Mouse (Mus musculus) megakaryocyte, embryonic 14.5 days (primary cell): ENCODE measurements around the gene Car10. TPM values are rescaled to one million over a fixed set of nuclear protein-coding genes. Genes with fewer than 3 reads are reported as not detected.

Experiments used
- H3K27me3 ChIP-seq: replicated peaks from 2 replicates; pipeline ENCODE3; 2012; ENCODE audit warnings: inconsistent platforms
- H3K36me3 ChIP-seq: replicated peaks from 2 replicates; pipeline ENCODE3; 2012; ENCODE audit warnings: low read length, inconsistent platforms, mixed read lengths
- H3K4me1 ChIP-seq: 2 replicates; pipeline ENCODE4 v1.6.1; 2012; ENCODE audit warnings: inconsistent platforms
- H3K4me3 ChIP-seq: replicated peaks from 2 replicates; pipeline ENCODE3; 2012; ENCODE audit warnings: moderate library complexity, mild to moderate bottlenecking, inconsistent platforms
- H3K9me3 ChIP-seq: 2 replicates; pipeline ENCODE4 v1.6.1; 2012; ENCODE audit warnings: inconsistent platforms
- FLI1 ChIP-seq: IDR thresholded peaks from 2 replicates; pipeline ENCODE4 v1.6.1; 2012; ENCODE audit warnings: low read length, inconsistent platforms, mixed read lengths
- GATA1 ChIP-seq: IDR thresholded peaks from 3 replicates; pipeline ENCODE4 v1.6.1; 2012; ENCODE audit warnings: mixed read lengths, low read length, inconsistent platforms, borderline replicate concordance
- polyA plus RNA-seq: library from polyadenylated mRNA; stranded (reverse); fragments of >175 nt; gene quantifications from 2 replicates; pipeline ENCODE4 v1.2.3, GENCODE M21; 2012; ENCODE audit warnings: low replicate concordance; ENCODE audit not compliant: insufficient read depth

Car10 gene
- polyA plus RNA-seq, 1 experiment, result not detected

DNA sequence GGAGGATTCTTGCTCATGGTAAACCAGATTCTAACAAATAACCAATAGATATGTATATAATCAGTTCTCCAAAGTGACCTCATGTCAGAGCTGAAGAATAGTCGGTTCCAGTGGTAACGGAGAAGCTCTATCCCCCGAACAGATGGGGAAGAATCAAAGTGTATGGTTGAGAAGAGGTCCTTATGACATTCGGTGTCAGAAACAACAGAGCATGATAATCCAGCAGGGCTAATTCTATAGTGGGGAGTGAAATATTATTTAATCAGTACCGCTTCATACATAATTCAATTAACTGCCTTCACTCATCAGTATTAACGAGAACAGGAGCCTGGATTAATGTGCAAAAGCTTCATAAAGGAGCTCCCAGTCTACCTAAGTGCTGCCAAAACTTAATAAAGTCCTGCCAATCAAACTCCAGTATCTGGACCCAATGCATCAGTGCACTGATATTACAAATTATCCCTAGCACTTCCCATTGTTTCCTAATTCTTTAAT lies 152.0 kb downstream of the Car10 start:
- Histone ChIP-seq H3K27me3 (no peaks in the 10 kb centered on the region), H3K9me3 (0 out of 2 replicates have a peak, but pooled peaks cover 3% of the 10 kb centered on the region), H3K36me3 (no peaks in the 10 kb centered on the region), H3K4me1 (no peaks in the 10 kb centered on the region), H3K4me3 (no peak overlapping the region)
- TF ChIP-seq FLI1, result no peak
- no peak for TF ChIP-seq GATA1

DNA sequence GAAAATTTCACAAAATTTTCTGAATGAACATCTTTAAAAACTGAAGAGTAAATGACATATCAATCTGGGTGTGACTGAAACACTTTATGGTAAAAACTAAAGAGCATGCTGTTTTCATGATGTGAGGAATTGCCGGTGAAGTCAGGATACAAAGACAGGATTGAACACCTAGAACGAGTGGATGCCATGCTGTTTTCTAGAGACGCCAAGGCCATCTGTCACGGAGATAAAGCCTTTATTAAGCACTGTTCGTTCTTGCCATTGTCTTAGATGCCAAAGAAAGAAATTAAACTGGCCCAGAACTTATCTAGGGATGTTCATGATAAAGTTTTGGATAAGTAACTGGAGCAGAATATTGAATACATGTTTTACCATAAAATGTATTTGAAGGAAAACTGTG lies 153.9 kb downstream of the Car10 start:
- Histone ChIP-seq H3K4me3 (no peak overlapping the region), H3K9me3 (0 out of 2 replicates have a peak, but pooled peaks cover 3% of the 10 kb centered on the region), H3K36me3 (no peaks in the 10 kb centered on the region), H3K27me3 (no peaks in the 10 kb centered on the region), H3K4me1 (no peaks in the 10 kb centered on the region)
- TF ChIP-seq GATA1 (no peak), FLI1 (no peak)

DNA sequence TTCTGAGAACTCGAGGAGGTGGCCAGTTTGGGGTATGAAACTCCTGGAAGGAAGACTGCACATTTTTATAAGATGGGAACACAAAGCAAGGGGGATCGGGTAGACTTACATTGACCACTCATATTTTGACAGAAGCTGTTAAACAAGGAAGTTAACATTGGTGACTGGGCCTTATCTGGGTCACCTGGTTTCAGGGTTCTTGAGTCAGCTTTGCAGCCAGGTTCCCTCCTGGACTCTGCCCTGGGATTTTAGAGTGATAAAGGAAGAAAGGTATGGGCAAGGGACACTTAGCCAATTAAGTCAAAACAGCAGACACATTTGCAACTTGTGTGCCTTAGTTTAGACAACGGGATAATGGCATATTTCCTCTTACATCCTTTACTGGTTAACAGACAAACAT lies 166.2 kb downstream of the Car10 start:
- no peak for TF ChIP-seq FLI1
- Histone ChIP-seq H3K27me3 (no peaks in the 10 kb centered on the region), H3K36me3 (no peaks in the 10 kb centered on the region), H3K4me1 (no peaks in the 10 kb centered on the region), H3K4me3 (no peak overlapping the region), H3K9me3 (0 out of 2 replicates have a peak, but pooled peaks cover 2% of the 10 kb centered on the region)

DNA sequence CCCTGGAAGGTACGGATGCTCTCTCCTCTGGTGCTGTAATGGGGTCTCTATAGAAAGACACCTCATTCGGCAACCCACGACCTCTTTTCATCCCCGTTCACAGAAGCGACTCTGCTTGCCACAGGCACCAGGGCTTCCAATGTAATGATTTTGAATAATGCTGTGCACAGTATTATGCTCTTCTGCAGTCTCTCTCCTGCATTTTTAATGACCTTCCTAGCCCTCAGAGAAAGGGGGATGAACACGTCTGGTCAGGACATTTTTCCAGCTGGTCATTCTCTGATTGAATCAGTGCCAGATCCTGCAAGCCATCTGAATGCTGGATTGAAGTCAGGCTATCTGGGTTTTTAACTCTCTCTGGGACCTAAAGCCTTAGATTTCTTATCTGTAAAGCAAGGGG lies 174.2 kb downstream of the Car10 start:
- no peak overlapping the region for H3K4me3 ChIP-seq
- H3K27me3 ChIP-seq, result no peaks in the 10 kb centered on the region
- TF ChIP-seq GATA1 (no peak), FLI1 (no peak)
- no peaks in the 10 kb centered on the region for H3K36me3 ChIP-seq
- peaks cover 6% of the 10 kb centered on the region; the same call in 1 of the 2 replicates for H3K9me3 ChIP-seq
- no peaks in the 10 kb centered on the region for H3K4me1 ChIP-seq

DNA sequence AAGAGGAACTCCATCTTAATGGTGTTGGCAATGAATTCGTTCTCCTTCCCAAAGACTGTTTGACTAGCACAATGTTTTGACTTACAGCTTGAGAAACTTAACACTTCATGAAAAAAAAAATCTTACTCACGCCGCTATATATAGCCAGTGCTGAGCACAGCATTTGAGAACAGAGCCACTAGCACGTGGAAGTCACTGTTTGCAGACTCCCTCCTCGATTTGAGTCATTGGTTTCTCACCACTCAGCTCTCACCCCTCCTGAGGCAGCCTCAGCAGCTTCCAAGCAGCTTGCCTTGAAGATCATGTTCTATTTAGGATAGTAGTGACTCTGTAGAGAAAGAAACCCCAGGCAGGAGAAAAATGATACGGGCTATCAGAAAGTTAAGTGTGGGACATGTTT lies 176.1 kb downstream of the Car10 start:
- no peaks in the 10 kb centered on the region for H3K27me3 ChIP-seq
- peaks cover 4% of the 10 kb centered on the region; the same call in 1 of the 2 replicates for H3K9me3 ChIP-seq
- H3K4me3 ChIP-seq, result no peak overlapping the region
- no peaks in the 10 kb centered on the region for H3K36me3 ChIP-seq
- no peak for TF ChIP-seq GATA1
- TF ChIP-seq FLI1, result no peak
- H3K4me1 ChIP-seq, result no peaks in the 10 kb centered on the region

DNA sequence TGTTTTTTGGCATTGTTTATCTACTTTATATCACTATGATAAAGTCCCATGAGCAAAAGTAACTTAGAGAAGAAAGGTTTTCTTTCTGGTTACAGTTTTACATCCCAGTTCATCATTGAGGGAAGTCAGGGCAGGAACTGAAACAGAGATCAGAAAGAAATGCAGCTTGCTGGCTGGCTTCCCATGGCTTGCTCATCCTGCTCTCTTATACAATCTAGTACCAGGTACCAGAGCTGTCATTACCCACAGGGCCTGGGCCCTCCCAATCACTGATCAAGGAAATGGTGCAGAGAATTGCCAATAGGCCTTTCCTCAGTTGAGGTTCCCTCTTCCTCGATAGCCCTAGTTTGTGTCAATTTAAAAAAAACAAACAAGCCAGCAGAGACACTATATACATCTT lies 195.8 kb downstream of the Car10 start:
- TF ChIP-seq GATA1 (no peak), FLI1 (no peak)
- H3K9me3 ChIP-seq, result no peaks in the 10 kb centered on the region

DNA sequence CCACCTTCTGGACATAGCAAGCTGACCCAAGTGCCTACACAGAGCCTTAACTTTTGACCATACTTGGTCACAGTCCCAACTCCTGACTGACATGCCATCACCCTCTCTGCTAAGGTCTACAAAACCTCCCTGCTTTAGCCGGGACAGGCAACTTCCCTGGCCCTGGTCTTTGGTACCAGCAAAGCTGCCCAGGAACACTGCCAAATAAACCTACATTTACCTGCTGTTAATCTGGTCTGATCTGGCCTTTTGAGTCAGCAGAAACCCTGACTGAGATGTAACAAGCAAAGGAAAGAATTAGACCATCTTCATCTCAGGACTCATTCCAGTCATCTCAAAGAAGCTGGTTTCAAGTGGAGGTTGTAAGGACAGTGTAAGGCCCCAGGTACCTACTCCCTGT lies 212.2 kb downstream of the Car10 start:
- Histone ChIP-seq H3K4me3 (no peak overlapping the region), H3K9me3 (peaks cover 13% of the 10 kb centered on the region), H3K36me3 (no peaks in the 10 kb centered on the region), H3K4me1 (no peaks in the 10 kb centered on the region), H3K27me3 (no peaks in the 10 kb centered on the region)
- no peak for TF ChIP-seq GATA1
- no peak for TF ChIP-seq FLI1

More for the DNA sequence above, 195.8 kb downstream of the Car10 start:
- Histone ChIP-seq H3K4me3 (no peak overlapping the region), H3K27me3 (no peaks in the 10 kb centered on the region), H3K36me3 (no peaks in the 10 kb centered on the region), H3K4me1 (no peaks in the 10 kb centered on the region)

DNA sequence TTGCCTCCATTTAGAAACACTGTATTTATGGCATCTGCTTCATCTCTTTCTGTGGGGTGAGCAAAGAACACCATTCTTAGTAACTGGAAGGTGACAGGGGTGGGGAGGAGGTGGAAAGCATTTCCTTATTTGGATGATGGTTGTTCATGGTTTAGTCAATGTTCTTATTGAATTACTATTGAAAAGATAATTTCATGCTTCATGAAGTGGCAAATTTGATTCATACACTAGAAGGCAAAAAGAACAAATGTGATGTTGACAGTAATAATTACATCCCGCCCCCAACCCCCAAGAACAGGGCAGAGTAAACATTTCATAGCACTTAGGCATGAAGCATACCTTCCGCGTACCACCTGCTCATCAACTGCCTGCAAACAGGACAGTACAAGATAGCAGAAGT lies 239.9 kb downstream of the Car10 start:
- H3K4me1 ChIP-seq, result no peaks in the 10 kb centered on the region
- H3K4me3 ChIP-seq, result no peak overlapping the region
- no peaks in the 10 kb centered on the region for H3K27me3 ChIP-seq
- no peaks in the 10 kb centered on the region for H3K36me3 ChIP-seq
- H3K9me3 ChIP-seq, result no peaks in the 10 kb centered on the region
- TF ChIP-seq GATA1 (no peak), FLI1 (no peak)

DNA sequence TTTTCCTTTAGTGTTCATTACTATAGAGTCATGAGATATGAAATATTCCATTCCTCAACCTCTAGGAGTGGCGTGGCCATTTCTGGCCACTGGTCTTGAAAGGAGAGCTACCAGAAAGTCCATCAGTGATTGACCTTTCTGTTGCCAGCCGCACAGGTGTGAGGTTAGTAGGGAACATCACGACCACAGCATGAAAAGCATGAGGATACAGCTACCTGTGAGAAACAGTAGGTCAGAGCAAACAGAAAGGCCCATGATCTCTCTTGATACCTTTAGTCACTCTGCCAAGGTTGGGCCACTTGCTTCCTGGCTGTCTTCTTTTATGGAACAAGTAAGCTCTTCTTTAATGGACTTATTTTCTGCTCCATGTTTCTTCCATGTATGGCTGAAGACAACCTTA lies 246.1 kb downstream of the Car10 start:
- no peaks in the 10 kb centered on the region for H3K27me3 ChIP-seq
- TF ChIP-seq GATA1 (no peak), FLI1 (no peak)
- H3K36me3 ChIP-seq, result no peaks in the 10 kb centered on the region
- H3K4me3 ChIP-seq, result no peak overlapping the region
- H3K4me1 ChIP-seq, result no peaks in the 10 kb centered on the region
- no peaks in the 10 kb centered on the region for H3K9me3 ChIP-seq

DNA sequence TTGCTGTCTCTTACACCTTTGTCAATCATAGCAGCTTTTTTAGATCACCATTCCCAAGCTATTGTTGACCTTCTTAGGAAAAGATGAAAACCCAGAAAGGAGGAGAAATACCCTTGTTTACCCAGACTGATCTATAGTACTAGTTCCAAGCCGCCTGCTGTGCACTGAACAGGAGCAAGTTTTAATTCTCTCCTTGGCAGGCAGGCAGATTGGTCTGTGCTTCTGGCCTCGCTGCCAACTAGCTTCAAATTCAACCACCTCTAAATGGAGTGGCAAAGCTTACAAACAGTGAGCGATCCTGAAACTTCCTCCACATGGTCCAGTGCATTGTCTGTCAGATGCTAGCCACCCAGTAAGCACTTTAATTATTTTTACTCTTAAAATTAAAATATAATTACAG lies 247.0 kb downstream of the Car10 start:
- Histone ChIP-seq H3K9me3 (no peaks in the 10 kb centered on the region), H3K36me3 (no peaks in the 10 kb centered on the region), H3K27me3 (no peaks in the 10 kb centered on the region), H3K4me3 (no peak overlapping the region), H3K4me1 (no peaks in the 10 kb centered on the region)
- TF ChIP-seq FLI1 (no peak), GATA1 (no peak)

DNA sequence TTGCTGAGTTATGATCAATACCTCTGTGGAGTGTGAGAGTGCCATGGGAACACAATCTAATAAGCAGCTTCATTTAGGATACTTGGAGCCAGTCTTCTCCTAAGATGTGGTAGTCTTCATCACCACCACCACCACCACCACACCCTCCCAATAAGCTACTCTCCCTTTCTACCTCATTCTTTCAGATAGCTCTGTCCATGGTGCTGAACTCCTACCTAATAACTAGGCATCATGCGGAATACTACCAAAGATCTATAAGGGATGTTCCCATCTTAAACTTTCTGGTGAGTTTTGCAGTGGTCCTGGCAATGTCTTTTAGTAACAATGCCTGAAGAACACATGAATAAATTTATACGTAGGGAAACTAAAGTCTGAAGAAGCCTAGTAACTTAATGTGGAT lies 263.7 kb downstream of the Car10 start:
- H3K4me3 ChIP-seq, result no peak overlapping the region
- no peaks in the 10 kb centered on the region for H3K4me1 ChIP-seq
- TF ChIP-seq GATA1 (no peak), FLI1 (no peak)
- no peaks in the 10 kb centered on the region for H3K36me3 ChIP-seq
- 0 out of 2 replicates have a peak, but pooled peaks cover 4% of the 10 kb centered on the region for H3K9me3 ChIP-seq
- H3K27me3 ChIP-seq, result no peaks in the 10 kb centered on the region
